In genomic region chr2:28032469-28032868, GRCm38 (mm10) we compare ENCODE assay signal across 21 mouse cellular contexts. TPM values are rescaled to one million over a fixed set of nuclear protein-coding genes. Genes with fewer than 3 reads are reported as not detected.
DNase-seq lines count a peak whose midpoint lies in the region; ATAC-seq and TF ChIP-seq lines count a peak whose summit lies in the region.
"Had no signal": no experiment of that assay in that cellular context is flagged by ENCODE, and none has a peak within 500 bp of the region (broad histone marks: within the 10 kb centered on the region; RNA-seq: fewer than 3 reads in every experiment).

No protein-coding gene starts in this region.

- 0 out of 2 replicates have a peak, but pooled peaks cover 4% of the 10 kb centered on the region for H3K27me3 ChIP-seq in hindbrain, embryonic 13.5 days
- no peaks in the 10 kb centered on the region for H3K27me3 ChIP-seq in hindbrain, embryonic 10.5 days (ENCODE audit: insufficient read depth, poor library complexity, severe bottlenecking)
- H3K27me3 ChIP-seq in liver, embryonic 11.5 days (replicated peaks; ENCODE audit: control insufficient read depth, insufficient read depth, low read length) = no peaks in the 10 kb centered on the region
- no peaks in the 10 kb centered on the region for H3K27me3 ChIP-seq in forebrain, embryonic 16.5 days (replicated peaks; ENCODE audit: control insufficient read depth, insufficient read depth, low read length)
- H3K27me3 ChIP-seq: midbrain, embryonic 15.5 days had no signal

- no peaks in the 10 kb centered on the region for H3K9me3 ChIP-seq in hindbrain, embryonic 13.5 days
- no peaks in the 10 kb centered on the region for H3K9me3 ChIP-seq in hindbrain, embryonic 10.5 days
- H3K9me3 ChIP-seq in liver, embryonic 11.5 days (ENCODE audit: control insufficient read depth, low read length) = no peaks in the 10 kb centered on the region
- no peaks in the 10 kb centered on the region for H3K9me3 ChIP-seq in forebrain, embryonic 16.5 days (ENCODE audit: control insufficient read depth, low read length)
- H3K9me3 ChIP-seq: midbrain, embryonic 15.5 days; neural tube, embryonic 12.5 days had no signal

- H3K4me1 ChIP-seq in hindbrain, embryonic 13.5 days (replicated peaks) = peaks cover 20% of the 10 kb centered on the region
- no peaks in the 10 kb centered on the region for H3K4me1 ChIP-seq in hindbrain, embryonic 10.5 days (replicated peaks)
- H3K4me1 ChIP-seq in bone marrow, adult 2 months (ENCODE audit: control insufficient read depth, insufficient read depth, low read length) = no peaks in the 10 kb centered on the region
- H3K4me1 ChIP-seq in liver, embryonic 11.5 days (replicated peaks; ENCODE audit: control insufficient read depth, insufficient read depth, low read length) = peaks cover 15% of the 10 kb centered on the region
- peaks cover 13% of the 10 kb centered on the region for H3K4me1 ChIP-seq in forebrain, embryonic 16.5 days (replicated peaks; ENCODE audit: control insufficient read depth, insufficient read depth, low read length)

- TF ChIP-seq CTCF in bone marrow, adult 2 months (IDR thresholded peaks at IDR 0.05; ENCODE audit: control insufficient read depth, insufficient read depth, low read length) = no peak; the same call in 1 of the 2 replicates

- no peak overlapping the region for H3K4me2 ChIP-seq in hindbrain, embryonic 13.5 days
- no peak overlapping the region for H3K4me2 ChIP-seq in liver, embryonic 11.5 days
- no peak overlapping the region for H3K4me2 ChIP-seq in forebrain, embryonic 16.5 days (ENCODE audit: low read length)
- H3K4me2 ChIP-seq: midbrain, embryonic 15.5 days; neural tube, embryonic 12.5 days had no signal

- H3K27ac ChIP-seq in hindbrain, embryonic 13.5 days = 0 out of 2 replicates have a peak overlapping the region, but pooled peaks have one; percentile 71
- H3K27ac ChIP-seq in hindbrain, embryonic 10.5 days = no peak overlapping the region
- peak overlapping the region; percentile 80 for H3K27ac ChIP-seq in bone marrow, adult 2 months (ENCODE audit: control insufficient read depth, insufficient read depth, low read depth, low read length, poor library complexity)
- peak overlapping the region; percentile 57 for H3K27ac ChIP-seq in liver, embryonic 11.5 days (ENCODE audit: low read depth, low read length)
- H3K27ac ChIP-seq in forebrain, embryonic 16.5 days (ENCODE audit: low read length) = no peak overlapping the region
- H3K27ac ChIP-seq: gastrocnemius, adult 2 months; heart, adult 2 months; midbrain, embryonic 15.5 days; neural tube, embryonic 12.5 days had no signal

- H3K36me3 ChIP-seq in hindbrain, embryonic 13.5 days = peaks cover 4% of the 10 kb centered on the region; the same call in 1 of the 2 replicates
- H3K36me3 ChIP-seq in hindbrain, embryonic 10.5 days = peaks cover 21% of the 10 kb centered on the region
- H3K36me3 ChIP-seq in liver, embryonic 11.5 days (ENCODE audit: control insufficient read depth, insufficient read depth, low read length) = peaks cover 10% of the 10 kb centered on the region
- H3K36me3 ChIP-seq in forebrain, embryonic 16.5 days (ENCODE audit: control insufficient read depth, insufficient read depth) = no peaks in the 10 kb centered on the region
- H3K36me3 ChIP-seq: midbrain, embryonic 15.5 days had no signal

- no peak overlapping the region for H3K4me3 ChIP-seq in hindbrain, embryonic 13.5 days
- H3K4me3 ChIP-seq in hindbrain, embryonic 10.5 days = no peak overlapping the region
- peak overlapping the region; percentile 47 for H3K4me3 ChIP-seq in bone marrow, adult 2 months (replicated peaks; ENCODE audit: control insufficient read depth, low read depth, low read length)
- H3K4me3 ChIP-seq in liver, embryonic 11.5 days (ENCODE audit: low read depth, low read length) = no peak overlapping the region
- no peak overlapping the region for H3K4me3 ChIP-seq in forebrain, embryonic 16.5 days (replicated peaks; ENCODE audit: low read length)
- H3K4me3 ChIP-seq: gastrocnemius, adult 2 months; heart, adult 2 months; midbrain, embryonic 15.5 days; neural tube, embryonic 12.5 days had no signal

- 92% methylated on average over 11 of the region's 11 CpGs for WGBS in hindbrain, embryonic 13.5 days
- WGBS in hindbrain, embryonic 10.5 days = 95% methylated on average over 11 of the region's 11 CpGs
- 62% methylated on average over 11 of the region's 11 CpGs for WGBS in bone marrow, adult 2 months
- WGBS in liver, embryonic 11.5 days = 46% methylated on average over 11 of the region's 11 CpGs
- WGBS in forebrain, embryonic 16.5 days = 91% methylated on average over 11 of the region's 11 CpGs

- TF ChIP-seq POLR2A in bone marrow, adult 2 months (IDR thresholded peaks at IDR 0.05; ENCODE audit: borderline replicate concordance, control insufficient read depth, low read depth, low read length) = peak; percentile 63

- H3K9ac ChIP-seq in hindbrain, embryonic 13.5 days = no peak overlapping the region
- peak overlapping the region; percentile 26; the same call in 1 of the 2 replicates for H3K9ac ChIP-seq in liver, embryonic 11.5 days (ENCODE audit: low read depth, low read length)
- H3K9ac ChIP-seq in forebrain, embryonic 16.5 days (replicated peaks; ENCODE audit: low read depth, low read length) = no peak overlapping the region
- H3K9ac ChIP-seq: forebrain, postnatal 0 days; midbrain, embryonic 15.5 days; neural tube, embryonic 12.5 days had no signal

- no peak for ATAC-seq in hindbrain, embryonic 13.5 days (ENCODE audit: low FRiP score)
- peak; percentile 32 for ATAC-seq in liver, embryonic 11.5 days (replicated peaks; ENCODE audit: low FRiP score)
- peak; percentile 77 for ATAC-seq in megakaryocyte-erythroid progenitor cell, adult 5-6 weeks (replicated peaks; ENCODE audit: low FRiP score, low TSS enrichment, poor library complexity, severe bottlenecking)
- ATAC-seq in forebrain, embryonic 16.5 days = no peak
- ATAC-seq: forebrain, postnatal 0 days; midbrain, embryonic 15.5 days had no signal

- no peak for DNase-seq in hindbrain, embryonic 10.5 days (ENCODE audit: low spot score)
- DNase-seq in liver, embryonic 11.5 days (ENCODE audit: low spot score) = no peak
- no peak for DNase-seq in testis, postnatal 14 days (ENCODE audit: low spot score)
- DNase-seq: adrenal gland, adult 8-10 months; cerebellum, adult 9-11 months; forebrain, postnatal 0 days; gastrocnemius, adult 2 months; heart, adult 2 months; heart, postnatal 36 days; lung, adult 2 months; right cerebral cortex, postnatal 4 days; thymus, postnatal 25 days had no signal

RNA-seq across cellular contexts. Expression of gene Fcnb, which starts 52.2 kb away (rescaled TPM):
- polyA plus RNA-seq in hindbrain, embryonic 13.5 days (2015; fragmentation: Nextera tagmentation; extraction: Ambion mirVana) = 0.19 TPM in 1 of 2 replicates, not detected in the other
- not detected in 2 replicates for polyA plus RNA-seq in hindbrain, embryonic 10.5 days (2016; fragmentation: Nextera tagmentation; extraction: Ambion mirVana)
- polyA plus RNA-seq in bone marrow, adult 2 months (2011; ENCODE audit: insufficient read depth, insufficient read length, low replicate concordance, missing spikeins) = 79.1 and 132 TPM in 2 replicates
- 4.1 and 5.6 TPM in 2 replicates for polyA plus RNA-seq in liver, embryonic 11.5 days (2014; fragmentation: Nextera tagmentation; extraction: Ambion mirVana)
- total RNA-seq in megakaryocyte-erythroid progenitor cell, adult 5-6 weeks (2014; fragmentation: Nextera tagmentation) = 27.3 TPM in 1 of 2 replicates, not detected in the other
- total RNA-seq in megakaryocyte-erythroid progenitor cell, adult 5-6 weeks (2017) = 1.1 and 1.3 TPM in 2 replicates
- not detected in 2 replicates for polyA plus RNA-seq in forebrain, embryonic 16.5 days (2015; fragmentation: Nextera tagmentation; extraction: Ambion mirVana)
- total RNA-seq: adrenal gland, adult 8-10 months; forebrain, postnatal 0 days; gastrocnemius, adult 2 months; heart, adult 2 months; heart, postnatal 36 days; layer of hippocampus, postnatal 14 days; left cerebral cortex, postnatal 36 days had no signal
- polyA plus RNA-seq: forebrain, postnatal 0 days; heart, adult 2 months; kidney, embryonic 14.5 days; midbrain, embryonic 15.5 days had no signal

Comparison
In these comparisons a context has a peak if more than half of its experiments do, and no peak if none do; other contexts are left out.
1. H3K27ac ChIP-seq: peak in hindbrain, embryonic 13.5 days (single experiment), bone marrow, adult 2 months (single experiment) and liver, embryonic 11.5 days (single experiment); none in hindbrain, embryonic 10.5 days (single experiment) and forebrain, embryonic 16.5 days (single experiment).
2. ATAC-seq: peak in liver, embryonic 11.5 days (single experiment) and megakaryocyte-erythroid progenitor cell, adult 5-6 weeks (single experiment); none in hindbrain, embryonic 13.5 days (single experiment) and forebrain, embryonic 16.5 days (single experiment).
3. RNA of gene Fcnb, which starts 52.2 kb away (polyA plus RNA-seq): 79.1 to 132 TPM in bone marrow, adult 2 months; 4.1 to 5.6 TPM in liver, embryonic 11.5 days, 0.19 TPM in hindbrain, embryonic 13.5 days, not detected in hindbrain, embryonic 10.5 days and not detected in forebrain, embryonic 16.5 days; every median in the first group is over 10 times any median in the second.